Mouse (Mus musculus): Measurements from ENCODE around the gene Vps37c. TPM values are rescaled to one million over a fixed set of nuclear protein-coding genes. Genes with fewer than 3 reads are reported as not detected.
A peak's percentile ranks its signal among the peaks of the same experiment; 100 is the strongest.

Vps37c gene
- total RNA-seq (2021), result 32.4 and 33.6 TPM in 2 replicates
- long read RNA-seq, transcript Vps37c-201 (5 exons, 2,686 nt), result major isoform, 11 of 29 reads
- long read RNA-seq, partial matches to known transcripts, result 0 of 29 reads
- long read RNA-seq, other reads (novel, unspliced or antisense), result 15 of 29 reads

DNA sequence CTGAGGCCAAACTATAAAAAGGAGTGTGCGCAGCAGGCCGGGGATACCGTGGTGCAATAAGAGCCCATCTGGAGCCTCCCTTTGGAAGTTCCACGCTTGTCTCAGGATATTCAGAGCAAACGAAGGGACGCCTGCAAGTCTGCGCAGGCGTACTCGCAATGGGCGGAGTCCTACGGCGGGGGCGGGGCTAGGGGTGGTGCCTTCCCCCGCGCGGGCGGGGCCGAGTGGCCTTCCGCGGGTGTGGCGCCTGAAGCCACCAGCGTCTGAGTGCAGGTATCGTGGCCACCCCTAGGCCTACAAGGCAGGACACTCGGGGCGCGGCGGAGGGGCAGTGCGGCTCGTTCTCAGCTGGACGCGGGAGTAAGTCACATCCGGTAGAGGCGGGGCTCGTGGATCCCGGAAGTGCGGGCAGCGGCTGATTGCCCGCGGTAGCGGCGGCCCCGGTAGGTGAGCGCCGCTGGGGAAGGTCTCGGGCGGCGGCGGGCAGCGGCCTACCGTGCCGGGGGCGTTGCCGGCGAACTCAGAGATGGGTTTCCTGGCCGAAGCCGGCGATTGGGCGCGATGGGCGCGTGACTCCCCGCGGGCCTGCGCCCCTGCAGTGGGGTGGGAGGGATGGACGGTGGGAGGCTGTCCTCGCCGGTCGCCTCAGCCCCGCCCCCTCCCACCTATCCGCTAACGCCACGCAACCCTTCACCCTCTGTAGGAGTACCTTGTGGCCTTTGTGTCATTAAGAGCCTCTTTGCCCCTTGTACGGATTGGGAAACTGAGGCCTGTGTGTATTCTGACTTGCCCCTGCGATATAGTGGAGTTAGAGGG is at the start of gene Vps37c:
Vps37c (plus strand) TSS at position 199 of the 816 bp plus-strand sequence.
- DNase-seq, result peak; percentile 96

DNA sequence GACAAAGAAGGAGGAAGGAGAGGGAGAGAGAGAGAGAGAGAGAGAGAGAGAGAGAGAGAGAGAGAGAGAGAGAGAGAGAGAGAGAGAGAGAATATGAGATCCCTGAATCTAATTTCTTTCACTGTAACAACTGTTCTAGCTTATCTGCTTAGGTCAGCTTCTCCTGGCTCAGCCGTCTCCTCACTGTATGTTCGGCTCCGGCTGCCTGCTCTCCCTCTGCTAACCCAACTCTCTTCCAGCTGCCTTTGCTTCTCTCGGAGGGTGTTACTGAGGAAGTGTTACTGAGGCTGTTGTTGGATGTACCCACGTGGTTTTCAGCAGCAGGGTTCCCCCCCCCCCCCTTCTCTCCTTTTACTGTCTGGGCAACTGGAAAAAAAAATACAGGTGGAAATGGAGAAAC is 48.5 kb upstream of the Vps37c start:
- DNase-seq, result no peak

DNA sequence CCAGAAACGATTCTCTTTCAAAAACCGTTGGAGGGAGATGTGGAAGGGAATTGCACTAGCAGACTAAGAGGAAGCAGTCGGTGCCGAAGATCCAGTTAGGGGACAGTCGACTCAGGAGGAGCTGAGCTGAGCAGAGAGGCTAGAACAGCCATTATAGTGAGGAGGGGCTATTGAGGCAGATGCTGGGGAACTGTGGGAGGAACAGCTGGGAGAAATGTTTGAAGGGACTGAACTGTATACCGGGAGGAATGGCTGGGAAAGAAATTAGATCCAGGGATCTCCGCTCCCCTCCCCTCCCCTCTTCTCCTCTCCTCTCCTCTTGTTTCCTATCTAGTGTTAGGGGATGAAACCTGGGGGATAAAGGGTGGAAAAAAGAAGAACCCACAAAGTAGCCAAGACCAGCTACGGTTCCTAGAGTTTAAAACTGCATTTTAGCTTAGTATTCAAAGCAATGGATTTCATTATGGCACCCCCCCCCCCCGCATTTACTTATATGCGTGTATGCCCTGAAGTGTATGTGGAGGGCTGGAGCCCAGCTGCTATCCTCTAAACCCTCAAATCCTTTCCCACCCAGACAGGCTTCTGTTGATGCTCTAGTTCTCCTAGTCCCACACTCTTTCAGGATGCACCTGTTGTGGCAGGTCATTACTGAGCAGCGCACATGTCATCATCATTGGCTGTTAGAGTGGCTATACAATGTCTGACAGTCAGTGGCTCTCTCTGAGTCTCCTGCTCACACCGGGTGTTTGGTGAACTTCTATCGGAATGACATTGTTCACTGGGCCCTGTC is 47.8 kb upstream of the Vps37c start:
- DNase-seq, result no peak

DNA sequence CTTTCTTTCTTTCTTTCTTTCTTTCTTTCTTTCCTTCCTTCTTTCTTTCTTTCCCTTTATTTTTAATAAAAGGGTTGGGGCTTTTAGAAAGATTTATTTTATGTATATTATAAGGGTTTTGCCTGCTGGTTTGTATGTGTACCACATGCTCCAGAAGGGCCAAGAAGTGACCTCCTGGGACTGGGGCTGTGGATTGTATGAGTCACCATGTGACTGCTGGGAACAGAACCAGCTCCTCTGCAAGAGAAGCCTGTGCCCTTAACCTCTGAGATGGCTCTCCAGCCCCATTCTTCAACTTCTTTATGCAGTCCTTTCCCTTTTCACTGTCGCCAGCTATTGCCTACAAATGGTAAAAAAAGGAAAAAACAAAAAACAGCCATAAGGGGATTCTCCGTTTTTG is 42.9 kb upstream of the Vps37c start:
- DNase-seq, result peak; percentile 29

DNA sequence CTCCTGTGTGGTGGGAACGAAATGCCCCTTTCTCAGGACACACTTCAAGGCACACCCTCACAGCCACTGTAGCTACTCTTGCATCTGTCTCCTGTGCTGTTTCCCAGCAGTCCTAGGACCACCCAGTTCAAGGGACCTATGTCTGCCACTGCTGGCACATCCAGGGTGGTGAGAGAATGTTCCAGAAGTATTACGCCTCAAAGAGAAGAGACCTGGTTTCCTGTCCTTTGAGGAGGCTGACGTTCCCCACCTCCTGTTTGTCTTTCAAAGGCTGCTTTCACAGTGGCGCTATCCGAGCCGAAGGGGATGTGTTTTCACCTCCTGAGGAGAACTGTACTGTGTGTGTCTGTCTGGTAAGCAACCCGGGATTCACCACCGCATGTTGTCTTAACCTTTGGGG is 40.4 kb upstream of the Vps37c start:
- DNase-seq, result no peak

DNA sequence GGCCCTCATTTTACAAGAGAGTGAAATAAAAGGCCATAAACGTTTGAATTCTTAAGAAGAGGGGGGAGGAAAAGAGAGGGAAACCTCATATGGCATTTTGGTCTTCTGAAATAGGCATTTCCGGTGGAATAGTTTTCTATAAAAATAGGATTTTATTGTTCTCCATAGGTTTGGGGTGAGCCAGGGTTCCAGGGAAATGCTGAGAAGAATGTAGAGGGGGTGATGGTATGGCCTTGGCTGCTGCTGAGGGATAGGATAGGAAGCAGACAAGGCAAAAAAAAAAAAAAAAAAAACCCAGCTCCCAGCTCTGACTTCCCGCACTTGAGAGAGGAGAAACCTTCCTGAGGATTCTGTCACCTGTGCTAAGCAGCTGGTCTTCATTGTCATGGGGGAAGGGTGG is 32.5 kb upstream of the Vps37c start:
- DNase-seq, result no peak

DNA sequence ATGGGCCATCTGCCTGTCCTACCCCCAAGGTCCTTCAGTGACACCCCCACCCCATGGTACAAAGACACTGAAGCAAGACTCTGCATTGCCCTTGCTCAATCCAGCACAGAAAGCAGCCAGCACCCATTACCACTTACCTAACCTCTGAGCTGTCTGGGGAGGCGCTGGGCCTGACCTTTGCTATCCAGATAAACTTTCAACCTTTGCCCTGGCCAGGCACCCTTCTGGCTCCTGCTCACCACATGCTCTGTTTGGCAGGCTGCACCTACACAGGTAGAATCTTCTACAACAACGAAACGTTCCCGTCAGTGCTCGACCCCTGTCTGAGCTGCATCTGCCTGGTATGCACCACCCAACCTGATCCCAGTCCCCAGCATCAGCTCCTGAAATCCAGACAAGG is 30.8 kb upstream of the Vps37c start:
- no peak for DNase-seq

DNA sequence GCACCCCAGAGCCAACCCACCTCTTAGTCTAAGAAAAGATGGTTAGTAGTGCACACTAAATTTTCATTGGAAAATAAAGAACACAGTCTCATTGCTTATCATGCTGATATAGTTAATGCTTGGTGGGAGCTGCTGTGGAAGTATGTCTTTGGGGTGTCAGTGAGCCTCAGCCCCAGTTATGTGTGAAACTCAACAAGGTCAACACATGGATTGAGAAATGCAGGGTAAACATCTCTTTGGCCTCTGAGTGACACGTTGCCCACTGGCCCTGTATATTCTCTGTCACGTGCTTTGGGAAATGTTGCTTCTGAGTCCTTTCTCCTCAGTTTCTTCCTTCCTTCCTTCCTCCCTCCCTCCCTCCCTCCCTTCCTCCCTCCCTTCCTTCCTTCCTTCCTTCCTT is 30.1 kb upstream of the Vps37c start:
- DNase-seq, result no peak

DNA sequence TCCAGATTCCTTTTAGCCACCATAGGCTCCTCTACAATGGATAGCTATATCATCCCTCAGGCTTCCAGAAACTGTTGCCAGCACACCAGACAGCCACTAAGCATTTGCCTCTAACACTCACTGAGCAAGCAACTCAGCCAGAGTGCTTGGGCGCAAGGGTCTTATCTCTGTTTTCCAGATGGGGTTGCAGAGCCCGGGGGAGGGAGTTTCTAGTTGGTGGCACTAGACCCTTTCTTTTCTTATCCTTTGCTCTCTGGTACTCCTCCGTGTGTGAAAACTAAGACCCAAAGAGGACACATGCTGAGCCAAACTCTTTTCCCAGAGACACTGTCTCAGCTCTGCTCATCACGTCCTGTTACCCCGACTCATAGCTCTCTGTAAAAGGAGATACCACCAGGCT is 27.2 kb upstream of the Vps37c start:
- DNase-seq, result no peak

DNA sequence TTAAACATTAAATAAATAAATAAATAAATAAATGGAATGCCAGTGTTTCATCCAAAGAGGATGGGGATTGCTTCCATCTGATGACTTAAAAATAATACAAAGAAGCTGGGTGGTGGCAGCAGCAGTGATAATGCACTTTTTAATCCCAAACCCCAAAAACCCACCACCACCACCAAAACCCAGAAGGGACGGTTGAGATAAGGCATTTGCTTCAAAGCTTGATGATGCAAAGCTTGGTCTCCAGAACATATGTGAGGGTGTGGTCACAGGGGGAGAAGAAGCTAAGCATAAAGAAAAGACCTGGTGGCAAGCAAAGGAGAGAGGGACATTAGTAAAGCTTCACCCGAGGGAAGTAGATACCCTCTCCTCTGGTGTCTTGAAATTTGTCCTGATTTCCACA is 26.6 kb upstream of the Vps37c start:
- no peak for DNase-seq

DNA sequence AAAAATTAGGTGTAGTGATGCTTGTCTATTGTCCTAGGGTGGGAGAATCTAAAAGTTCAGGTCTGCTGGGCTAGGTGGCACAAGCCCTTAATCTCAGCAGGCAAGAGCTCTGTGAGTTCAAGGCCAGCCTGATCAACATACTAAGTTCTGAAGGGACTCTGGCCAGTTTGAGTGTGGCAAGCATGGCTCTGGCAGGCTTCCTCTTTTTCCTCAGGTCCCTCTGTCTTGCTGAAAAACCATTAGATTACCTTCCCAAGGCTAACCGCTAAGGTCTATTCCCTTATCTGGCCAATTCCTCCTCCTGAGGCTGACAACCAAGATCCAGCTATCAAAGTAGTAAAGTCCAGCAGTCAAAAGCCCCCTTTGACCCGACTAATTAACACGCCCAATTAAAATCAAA is 25.9 kb upstream of the Vps37c start:
- no peak for DNase-seq

DNA sequence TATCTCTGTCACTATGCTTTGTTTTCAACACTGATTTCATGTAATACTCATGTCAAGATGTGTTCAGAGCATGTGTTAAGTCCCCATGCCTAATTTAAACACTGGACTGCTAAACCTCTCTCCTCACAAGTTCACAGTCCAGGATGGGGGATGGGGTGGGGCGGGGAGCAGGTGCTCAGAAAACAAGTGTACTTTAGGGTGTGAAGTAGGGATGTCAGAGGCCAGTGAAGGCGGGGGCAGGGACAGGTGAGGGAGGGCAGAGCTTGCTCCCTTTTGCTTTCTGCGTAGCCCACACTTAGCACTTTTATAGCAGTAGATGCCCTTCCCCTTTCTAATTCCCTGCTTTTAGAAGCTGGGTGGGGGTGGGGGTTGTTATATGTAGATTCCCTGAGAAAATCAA is 23.4 kb upstream of the Vps37c start:
- no peak for DNase-seq

DNA sequence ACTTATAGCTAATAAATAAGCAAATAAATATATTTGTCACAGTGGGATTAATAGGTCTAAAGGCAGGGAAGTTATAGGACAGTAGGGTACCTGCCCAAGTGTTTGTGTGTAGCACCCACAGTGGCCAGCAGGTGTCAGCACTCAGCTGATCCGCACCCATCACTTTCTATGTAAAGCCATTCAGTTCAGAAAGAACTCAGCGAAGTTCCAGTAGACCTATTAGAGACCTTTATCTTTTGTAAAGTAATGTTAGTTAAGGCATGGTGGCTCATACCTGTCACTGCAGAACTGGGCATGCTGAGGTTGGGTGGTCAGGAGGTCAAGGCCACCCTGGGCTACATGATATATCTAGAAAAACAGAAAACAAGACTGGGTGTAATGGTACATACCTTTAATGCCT is 23.0 kb upstream of the Vps37c start:
- peak; percentile 66 for DNase-seq

DNA sequence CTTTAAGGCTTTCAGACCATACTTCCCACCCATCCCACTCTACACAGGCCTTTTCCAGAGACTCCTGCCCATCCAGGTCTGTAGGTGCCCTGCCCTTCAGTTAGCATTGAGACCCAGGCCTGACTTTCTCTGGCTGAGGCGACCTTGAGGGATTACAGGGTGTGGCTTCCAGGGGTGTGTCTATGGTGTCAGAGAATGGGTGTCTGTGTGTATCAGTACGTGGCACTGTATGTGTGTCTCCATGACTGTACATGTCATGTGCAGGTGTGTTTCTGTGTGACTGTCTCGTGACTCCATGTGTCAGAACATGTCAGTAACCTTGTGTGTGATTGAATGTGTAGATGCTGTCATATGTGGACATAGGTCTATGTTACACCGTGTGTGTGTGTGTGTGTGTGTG is 17.2 kb upstream of the Vps37c start:
- DNase-seq, result no peak

DNA sequence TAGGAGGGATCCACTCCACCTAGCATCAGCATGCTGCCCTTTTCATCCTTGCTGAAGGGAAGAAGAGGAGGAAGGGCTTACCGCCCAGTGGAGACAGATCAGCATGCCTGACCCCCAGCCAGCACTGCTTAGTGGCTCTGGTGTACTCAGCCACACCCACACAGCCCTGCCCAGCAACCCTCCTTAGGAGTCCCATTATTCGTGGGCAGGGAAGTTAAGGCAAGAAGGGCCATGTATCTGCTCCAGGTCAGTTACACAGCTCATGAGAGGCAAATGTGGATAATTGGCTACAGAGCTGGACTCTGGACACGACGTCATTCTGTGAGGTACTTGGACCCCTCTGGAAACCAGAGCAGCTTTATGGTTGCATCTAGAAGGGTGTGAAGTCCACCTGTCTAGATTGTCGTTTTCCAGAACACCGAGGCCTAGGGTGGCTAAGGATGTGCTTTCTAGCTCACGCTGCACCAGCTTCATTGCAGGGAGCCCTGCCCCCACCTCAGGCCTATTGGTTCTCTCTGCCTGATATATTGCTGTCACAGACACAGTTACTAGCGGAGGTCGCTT is 16.6 kb upstream of the Vps37c start:
- DNase-seq, result no peak

DNA sequence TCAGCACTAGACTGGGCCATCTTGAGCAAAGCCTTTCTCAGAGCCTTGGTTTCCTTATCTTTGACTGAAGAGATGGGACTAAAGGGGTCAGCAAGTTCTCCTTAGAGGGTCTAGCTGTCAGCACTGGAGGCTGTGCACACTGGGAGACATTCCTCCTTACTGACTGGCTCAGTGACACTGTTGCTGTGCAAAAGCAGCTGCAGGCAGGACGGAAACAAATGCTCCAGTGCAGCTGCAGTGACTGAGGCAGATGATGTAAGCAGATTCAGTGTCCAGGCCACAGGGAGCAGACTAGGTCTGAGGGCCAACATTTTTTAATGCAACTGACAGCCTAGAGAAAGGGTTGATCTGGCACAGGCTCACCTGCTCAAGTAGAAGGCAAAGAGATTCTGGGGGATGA is 15.3 kb upstream of the Vps37c start:
- DNase-seq, result no peak

DNA sequence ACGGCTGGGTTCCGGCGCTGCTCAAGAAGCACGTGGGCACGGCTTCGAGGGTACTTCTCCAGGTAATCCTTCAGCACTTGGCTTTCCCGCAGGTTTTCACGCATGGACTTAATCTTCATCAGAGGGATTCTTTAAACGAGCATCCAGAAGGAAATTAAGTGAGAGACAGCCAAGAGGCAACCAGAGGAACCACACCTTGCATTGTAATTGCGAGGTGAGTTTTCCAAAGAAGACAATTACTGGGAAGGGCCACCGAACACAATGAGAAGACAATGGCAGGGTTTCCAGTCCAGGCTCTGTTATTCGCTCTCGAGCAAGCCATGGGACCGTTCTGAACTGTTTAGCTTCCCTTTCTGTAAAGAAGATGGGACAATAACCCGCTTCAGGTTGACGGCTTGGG is 11.9 kb upstream of the Vps37c start:
- no peak for DNase-seq

DNA sequence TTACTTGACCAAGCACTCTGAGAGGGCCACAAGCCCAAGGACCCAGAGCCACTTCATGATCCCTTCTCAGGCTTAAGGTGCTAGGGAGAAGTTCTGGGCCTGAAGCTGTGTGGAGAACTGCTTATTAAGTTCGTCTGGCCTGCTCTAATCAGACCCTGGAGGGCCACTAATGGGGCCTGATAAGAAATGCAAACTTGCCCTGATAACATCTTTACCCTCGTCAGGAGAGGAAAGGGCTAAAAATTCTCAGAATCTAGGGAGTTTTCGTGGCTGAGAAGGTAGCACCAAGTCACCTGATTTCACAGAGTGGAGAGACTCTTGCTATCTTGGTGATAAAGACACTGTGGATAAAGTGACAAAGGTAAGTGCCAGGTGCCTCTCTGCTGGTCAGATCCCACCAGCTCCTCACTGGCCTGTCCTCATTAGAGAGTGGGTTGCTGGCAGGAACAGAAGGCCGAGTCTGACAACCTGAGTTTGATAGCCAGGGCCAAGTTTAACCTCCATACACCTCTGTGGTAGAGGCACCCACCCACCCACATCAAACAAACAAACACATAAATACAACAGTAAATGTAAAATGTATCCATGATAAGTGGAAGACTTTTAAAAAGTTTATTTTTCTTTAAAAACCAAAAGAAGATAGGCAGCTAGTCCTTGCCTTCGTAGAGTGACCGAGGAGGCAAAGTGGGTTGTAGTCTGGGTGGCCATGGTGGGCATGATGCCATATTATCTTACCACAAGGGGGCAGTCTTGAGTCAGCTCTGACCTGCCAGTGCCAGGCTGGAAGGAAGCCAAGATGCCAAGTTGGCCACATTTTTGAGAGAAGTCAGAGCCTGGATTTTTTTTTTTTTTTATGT is 10.4 kb upstream of the Vps37c start, which contains the start of gene Pga5:
Pga5 (minus strand) TSS at position 157 of the 857 bp plus-strand sequence.
- DNase-seq, result peak; percentile 85

DNA sequence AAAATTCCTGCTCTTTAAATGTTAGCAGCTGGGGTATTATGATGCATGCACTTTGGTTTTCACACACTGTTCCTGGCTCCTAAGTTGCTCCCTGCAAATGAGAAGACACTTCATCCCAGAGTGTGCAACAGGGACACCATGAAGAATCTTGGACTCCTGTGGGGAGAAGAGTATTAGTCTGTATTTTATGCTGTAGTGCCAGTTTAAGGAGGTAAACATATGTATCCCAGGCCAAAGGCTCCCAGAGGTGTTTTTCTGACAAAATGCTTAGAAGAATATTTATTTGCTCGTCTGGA is 9.8 kb upstream of the Vps37c start:
- no peak for DNase-seq

DNA sequence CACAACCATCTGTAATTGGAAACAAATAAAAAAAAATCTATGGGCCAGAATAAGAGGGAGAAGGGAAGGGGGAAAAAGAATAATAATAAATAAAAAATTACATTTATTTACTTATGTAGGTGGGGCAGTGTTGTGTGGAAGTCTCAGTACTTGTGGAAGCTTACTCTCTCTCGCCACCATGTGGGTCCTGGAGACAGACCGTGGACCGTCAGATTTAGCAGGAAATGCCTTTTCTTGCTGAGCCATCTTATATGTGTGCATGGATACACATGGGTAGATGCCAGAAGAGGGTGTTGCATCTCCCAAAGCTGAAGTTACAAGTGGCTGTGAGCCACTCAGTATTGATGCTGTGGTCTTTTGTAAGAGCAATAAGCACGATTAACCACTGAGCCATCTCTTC is 7.0 kb upstream of the Vps37c start:
- DNase-seq, result no peak

DNA sequence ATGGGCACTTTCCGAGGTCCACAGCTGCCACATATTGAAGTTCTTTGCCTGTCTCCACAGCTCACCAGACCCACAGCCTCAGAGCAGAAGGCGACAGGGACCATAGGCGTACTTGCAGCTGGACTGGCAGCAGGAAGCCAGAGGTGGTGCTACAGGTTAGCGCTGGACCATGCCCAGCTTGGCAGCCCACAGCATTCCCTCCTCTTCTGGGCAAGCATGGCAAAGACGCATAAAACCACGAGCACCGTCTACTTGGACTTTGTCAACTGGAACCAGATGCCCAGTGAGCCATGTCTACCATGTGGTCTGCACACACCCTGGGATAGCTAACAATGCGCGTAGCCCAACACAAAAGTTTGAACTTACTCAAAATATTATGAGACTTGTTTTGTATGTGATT is 3.5 kb upstream of the Vps37c start:
- no peak for DNase-seq

DNA sequence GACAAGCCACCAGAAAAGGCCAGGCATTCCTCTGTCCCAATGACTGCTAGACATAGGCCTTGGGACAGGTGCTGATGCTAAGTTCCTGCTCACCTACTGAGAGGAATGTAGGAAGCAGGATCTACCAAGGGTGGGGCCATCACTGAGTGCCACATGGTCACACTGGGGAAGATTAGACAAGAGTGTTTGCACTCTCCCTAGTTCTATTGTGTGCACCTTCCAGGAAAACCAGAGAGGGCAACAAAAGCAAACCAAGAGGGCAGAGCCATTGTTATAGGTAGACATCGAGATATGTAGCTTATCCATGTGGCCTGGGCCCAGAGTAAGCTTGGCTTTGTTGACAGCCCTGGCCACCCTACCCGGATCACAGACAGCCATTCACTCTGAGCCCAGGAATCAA is 2.8 kb upstream of the Vps37c start:
- DNase-seq, result no peak

Data from adrenal gland, postnatal 25 days (tissue).